Mouse (Mus musculus): ENCODE measurements around the gene Pde4b. TPM values are rescaled to one million over a fixed set of nuclear protein-coding genes. Genes with fewer than 3 reads are reported as not detected.

Pde4b gene
- polyA plus RNA-seq, 1 experiment from 2014 or later = 7.7 TPM

GRCm38 (mm10) chr4:102635944-102636343 is 548.6 kb downstream of the Pde4b start:
- Histone ChIP-seq H3K27ac (ENCODE audit: low read depth, low read length) (no peak overlapping the region), H3K27me3 (ENCODE audit: control insufficient read depth, insufficient read depth, low read length) (no peaks in the 10 kb centered on the region), H3K4me3 (ENCODE audit: low read depth, low read length) (no peak overlapping the region), H3K9me3 (ENCODE audit: control insufficient read depth, low read length) (no peaks in the 10 kb centered on the region), H3K36me3 (ENCODE audit: control insufficient read depth, insufficient read depth, low read length) (no peaks in the 10 kb centered on the region), H3K9ac (ENCODE audit: low read length) (no peak overlapping the region), H3K4me2 (ENCODE audit: low read depth, low read length, severe bottlenecking) (no peak overlapping the region), H3K4me1 (replicated peaks; ENCODE audit: control insufficient read depth, insufficient read depth, low read length) (no peaks in the 10 kb centered on the region)
- ATAC-seq (replicated peaks; ENCODE audit: low FRiP score) (no peak), DNase-seq (ENCODE audit: low spot score) (no peak)
- WGBS = 93% methylated on average over 8 of the region's 8 CpGs

GRCm38 (mm10) chr4:102637348-102637910 is 550.1 kb downstream of the Pde4b start:
- ATAC-seq (replicated peaks; ENCODE audit: low FRiP score) (no peak), DNase-seq (ENCODE audit: low spot score) (no peak)
- no peaks in the 10 kb centered on the region for H3K27me3 ChIP-seq (ENCODE audit: control insufficient read depth, insufficient read depth, low read length)
- H3K27ac ChIP-seq (ENCODE audit: low read depth, low read length) = no peak overlapping the region
- H3K36me3 ChIP-seq (ENCODE audit: control insufficient read depth, insufficient read depth, low read length) = no peaks in the 10 kb centered on the region
- no peak overlapping the region for H3K4me2 ChIP-seq (ENCODE audit: low read depth, low read length, severe bottlenecking)
- no peaks in the 10 kb centered on the region for H3K9me3 ChIP-seq (ENCODE audit: control insufficient read depth, low read length)
- no peak overlapping the region for H3K4me3 ChIP-seq (ENCODE audit: low read depth, low read length)
- no peak overlapping the region for H3K9ac ChIP-seq (ENCODE audit: low read length)
- WGBS = 85% methylated on average over 4 of the region's 4 CpGs
- no peaks in the 10 kb centered on the region for H3K4me1 ChIP-seq (replicated peaks; ENCODE audit: control insufficient read depth, insufficient read depth, low read length)

GRCm38 (mm10) chr4:102640942-102641341 is 553.6 kb downstream of the Pde4b start:
- Histone ChIP-seq H3K9me3 (ENCODE audit: control insufficient read depth, low read length) (no peaks in the 10 kb centered on the region), H3K4me3 (ENCODE audit: low read depth, low read length) (no peak overlapping the region), H3K9ac (ENCODE audit: low read length) (no peak overlapping the region), H3K27ac (ENCODE audit: low read depth, low read length) (no peak overlapping the region), H3K36me3 (ENCODE audit: control insufficient read depth, insufficient read depth, low read length) (no peaks in the 10 kb centered on the region), H3K4me1 (replicated peaks; ENCODE audit: control insufficient read depth, insufficient read depth, low read length) (no peaks in the 10 kb centered on the region), H3K4me2 (ENCODE audit: low read depth, low read length, severe bottlenecking) (no peak overlapping the region), H3K27me3 (ENCODE audit: control insufficient read depth, insufficient read depth, low read length) (no peaks in the 10 kb centered on the region)
- no peak for DNase-seq (ENCODE audit: low spot score)
- 88% methylated on average over 4 of the region's 4 CpGs for WGBS
- no peak for ATAC-seq (replicated peaks; ENCODE audit: low FRiP score)

- DNase-seq (ENCODE audit: low spot score) = no peak
Observed at GRCm38 (mm10) chr4:102644062-102644461, 556.7 kb downstream of the Pde4b start.

GRCm38 (mm10) chr4:102647056-102647455 is 559.7 kb downstream of the Pde4b start:
- Histone ChIP-seq H3K36me3 (ENCODE audit: control insufficient read depth, insufficient read depth, low read length) (no peaks in the 10 kb centered on the region), H3K4me2 (ENCODE audit: low read depth, low read length, severe bottlenecking) (no peak overlapping the region), H3K27me3 (ENCODE audit: control insufficient read depth, insufficient read depth, low read length) (no peaks in the 10 kb centered on the region), H3K4me1 (replicated peaks; ENCODE audit: control insufficient read depth, insufficient read depth, low read length) (no peaks in the 10 kb centered on the region), H3K27ac (ENCODE audit: low read depth, low read length) (no peak overlapping the region), H3K9ac (ENCODE audit: low read length) (no peak overlapping the region), H3K9me3 (ENCODE audit: control insufficient read depth, low read length) (no peaks in the 10 kb centered on the region), H3K4me3 (ENCODE audit: low read depth, low read length) (no peak overlapping the region)
- WGBS = 77% methylated on average over 2 of the region's 2 CpGs
- DNase-seq (ENCODE audit: low spot score) (no peak), ATAC-seq (replicated peaks; ENCODE audit: low FRiP score) (no peak)

More at GRCm38 (mm10) chr4:102644062-102644461, 556.7 kb downstream of the Pde4b start:
- Histone ChIP-seq H3K4me1 (replicated peaks; ENCODE audit: control insufficient read depth, insufficient read depth, low read length) (no peaks in the 10 kb centered on the region), H3K27me3 (ENCODE audit: control insufficient read depth, insufficient read depth, low read length) (no peaks in the 10 kb centered on the region), H3K27ac (ENCODE audit: low read depth, low read length) (no peak overlapping the region), H3K4me3 (ENCODE audit: low read depth, low read length) (no peak overlapping the region), H3K4me2 (ENCODE audit: low read depth, low read length, severe bottlenecking) (no peak overlapping the region), H3K36me3 (ENCODE audit: control insufficient read depth, insufficient read depth, low read length) (no peaks in the 10 kb centered on the region), H3K9ac (ENCODE audit: low read length) (no peak overlapping the region), H3K9me3 (ENCODE audit: control insufficient read depth, low read length) (no peaks in the 10 kb centered on the region)
- WGBS = 82% methylated on average over 6 of the region's 6 CpGs
- ATAC-seq (replicated peaks; ENCODE audit: low FRiP score) = no peak

- DNase-seq (ENCODE audit: low spot score) = no peak
- WGBS = 88% methylated on average over 7 of the region's 7 CpGs
- Histone ChIP-seq H3K4me2 (ENCODE audit: low read depth, low read length, severe bottlenecking) (no peak overlapping the region), H3K9me3 (ENCODE audit: control insufficient read depth, low read length) (no peaks in the 10 kb centered on the region), H3K27ac (ENCODE audit: low read depth, low read length) (no peak overlapping the region), H3K9ac (ENCODE audit: low read length) (no peak overlapping the region), H3K4me1 (replicated peaks; ENCODE audit: control insufficient read depth, insufficient read depth, low read length) (no peaks in the 10 kb centered on the region), H3K36me3 (ENCODE audit: control insufficient read depth, insufficient read depth, low read length) (no peaks in the 10 kb centered on the region), H3K4me3 (ENCODE audit: low read depth, low read length) (no peak overlapping the region), H3K27me3 (ENCODE audit: control insufficient read depth, insufficient read depth, low read length) (no peaks in the 10 kb centered on the region)
- ATAC-seq (replicated peaks; ENCODE audit: low FRiP score) = no peak
Observed at GRCm38 (mm10) chr4:102655331-102655730, 568.0 kb downstream of the Pde4b start.

- Histone ChIP-seq H3K4me1 (replicated peaks; ENCODE audit: control insufficient read depth, insufficient read depth, low read length) (no peaks in the 10 kb centered on the region), H3K27ac (ENCODE audit: low read depth, low read length) (no peak overlapping the region), H3K4me2 (ENCODE audit: low read depth, low read length, severe bottlenecking) (no peak overlapping the region), H3K9ac (ENCODE audit: low read length) (no peak overlapping the region), H3K36me3 (ENCODE audit: control insufficient read depth, insufficient read depth, low read length) (no peaks in the 10 kb centered on the region), H3K9me3 (ENCODE audit: control insufficient read depth, low read length) (no peaks in the 10 kb centered on the region), H3K27me3 (ENCODE audit: control insufficient read depth, insufficient read depth, low read length) (no peaks in the 10 kb centered on the region), H3K4me3 (ENCODE audit: low read depth, low read length) (no peak overlapping the region)
- ATAC-seq (replicated peaks; ENCODE audit: low FRiP score) (0 out of 2 replicates have a peak, but pooled peaks have one; percentile 63), DNase-seq (ENCODE audit: low spot score) (no peak)
- 16% methylated on average over 3 of the region's 3 CpGs for WGBS
Observed at GRCm38 (mm10) chr4:102656494-102657036, 569.2 kb downstream of the Pde4b start.
